Mouse (Mus musculus) stomach, postnatal 0 days (tissue): ENCODE measurements around the gene Sptbn4.
A peak's percentile ranks its signal among the peaks of the same experiment; 100 is the strongest.

Experiments
- CTCF ChIP-seq: IDR thresholded peaks from 2 replicates; pipeline ENCODE4 v1.5.1; 2016; ENCODE audit warnings: antibody characterized with exemption, low read depth, mild to moderate bottlenecking, moderate library complexity
- EP300 ChIP-seq: optimal IDR thresholded peaks from 2 replicates; pipeline ENCODE3; 2016; ENCODE audit warnings: antibody characterized with exemption

DNA sequence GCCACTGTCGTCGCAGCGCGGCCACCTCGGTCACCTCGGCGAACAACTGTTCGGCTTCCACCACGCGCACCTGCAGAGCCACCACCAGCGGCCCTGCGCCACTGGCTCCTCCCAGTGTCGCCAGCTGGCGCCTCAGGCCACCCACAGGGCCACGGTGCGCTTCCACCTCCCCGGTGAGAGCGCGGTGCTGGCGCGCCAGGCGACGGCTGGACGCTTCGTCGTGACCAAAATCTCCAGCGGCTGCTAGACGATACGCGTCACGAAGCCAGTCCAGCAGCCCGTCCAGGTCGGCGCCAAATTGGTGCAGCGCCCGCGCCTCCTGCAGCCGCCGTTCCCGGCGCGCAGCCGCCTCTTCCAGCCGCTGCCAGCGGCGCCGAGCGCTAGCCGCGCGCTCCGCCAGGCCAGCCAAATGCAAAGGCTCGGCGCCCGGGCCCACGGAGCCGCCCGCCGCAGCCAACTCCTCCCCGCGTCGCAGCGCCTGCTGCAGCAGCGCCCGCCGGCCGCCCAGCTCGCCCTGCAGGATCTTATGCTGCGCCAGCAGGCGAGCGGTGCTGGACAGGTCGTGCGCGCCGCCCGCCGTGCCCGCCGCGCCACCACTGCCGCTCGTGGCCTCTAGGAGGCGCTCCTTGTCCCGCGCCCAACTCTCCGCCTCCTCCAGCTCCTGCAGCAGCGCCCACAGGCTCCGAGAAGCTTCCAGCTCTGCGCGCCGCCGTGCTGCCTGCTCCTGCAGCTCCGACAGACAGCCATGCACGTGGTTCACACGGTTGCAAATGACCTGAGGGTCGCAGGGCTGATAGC, 38.9 kb downstream of the Sptbn4 start:
- TF ChIP-seq CTCF (peak; percentile 83), EP300 (no peak)
